ENCODE assay signal across 8 mouse cellular contexts in genomic region chr5:29479198-29479593, GRCm38 (mm10). TPM values are rescaled to one million over a fixed set of nuclear protein-coding genes. Genes with fewer than 3 reads are reported as not detected.
DNase-seq lines count a peak whose midpoint lies in the region; ATAC-seq and TF ChIP-seq lines count a peak whose summit lies in the region.

No protein-coding gene starts in this region.

- ATAC-seq in heart, postnatal 0 days (ENCODE audit: insufficient read depth, low read depth): peak; percentile 49; the same call in 1 of the 2 replicates
- ATAC-seq in kidney, embryonic 14.5 days (ENCODE audit: low FRiP score, low TSS enrichment): 0 out of 2 replicates have a peak, but pooled peaks have one; percentile 26
- ATAC-seq in inflammation-experienced regulatory T-cells, adult 6 months: no peak
- no peak for ATAC-seq in activated CD4-positive, CD25-positive, alpha-beta regulatory T cell, adult 4 months

- 2% methylated on average over 14 of the region's 14 CpGs for WGBS in heart, postnatal 0 days
- WGBS in kidney, embryonic 14.5 days: under 1% methylated on average over 14 of the region's 14 CpGs
- under 1% methylated on average over 14 of the region's 14 CpGs for WGBS in midbrain, embryonic 10.5 days

- peak; percentile 35 for DNase-seq in heart, postnatal 0 days (ENCODE audit: low spot score)
- DNase-seq in heart, adult 8-10 months (ENCODE audit: low spot score): no peak
- DNase-seq in embryo, embryonic 10 days (ENCODE audit: low spot score): peak; percentile 77
- DNase-seq in midbrain, embryonic 10.5 days (ENCODE audit: low spot score): peak; percentile 67
- DNase-seq in thymus, postnatal 25 days: no peak

- TF ChIP-seq EP300 in heart, postnatal 0 days (IDR thresholded peaks at IDR 0.05; ENCODE audit: low read depth): no peak

- H3K9ac ChIP-seq in heart, postnatal 0 days (replicated peaks; ENCODE audit: low read depth, low read length): no peak overlapping the region
- no peak overlapping the region for H3K9ac ChIP-seq in kidney, embryonic 14.5 days (ENCODE audit: low read depth, low read length)

- H3K4me1 ChIP-seq in heart, postnatal 0 days (ENCODE audit: control insufficient read depth, insufficient read depth): 0 out of 2 replicates have a peak, but pooled peaks cover 6% of the 10 kb centered on the region
- H3K4me1 ChIP-seq in kidney, embryonic 14.5 days (ENCODE audit: control insufficient read depth, insufficient read depth, low read length): peaks cover 12% of the 10 kb centered on the region
- H3K4me1 ChIP-seq in midbrain, embryonic 10.5 days: peaks cover 22% of the 10 kb centered on the region

- no peak overlapping the region for H3K27ac ChIP-seq in heart, postnatal 0 days (ENCODE audit: low read depth)
- H3K27ac ChIP-seq in kidney, embryonic 14.5 days (ENCODE audit: low read depth, low read length): no peak overlapping the region
- no peak overlapping the region for H3K27ac ChIP-seq in midbrain, embryonic 10.5 days (replicated peaks)

- peak; percentile 39 for TF ChIP-seq CTCF in heart, postnatal 0 days (IDR thresholded peaks at IDR 0.05; ENCODE audit: low read depth)

- no peaks in the 10 kb centered on the region for H3K9me3 ChIP-seq in heart, postnatal 0 days (replicated peaks; ENCODE audit: control insufficient read depth, low read length)
- no peaks in the 10 kb centered on the region for H3K9me3 ChIP-seq in kidney, embryonic 14.5 days (ENCODE audit: control insufficient read depth, low read length)
- no peaks in the 10 kb centered on the region for H3K9me3 ChIP-seq in midbrain, embryonic 10.5 days (replicated peaks)

- H3K27me3 ChIP-seq in heart, postnatal 0 days (ENCODE audit: control insufficient read depth, insufficient read depth, low read length): peaks cover 100% of the 10 kb centered on the region
- peaks cover 98% of the 10 kb centered on the region for H3K27me3 ChIP-seq in kidney, embryonic 14.5 days (ENCODE audit: control insufficient read depth, insufficient read depth, low read length)
- H3K27me3 ChIP-seq in midbrain, embryonic 10.5 days (ENCODE audit: low read depth, poor library complexity, severe bottlenecking): peaks cover 100% of the 10 kb centered on the region

- H3K4me3 ChIP-seq in heart, postnatal 0 days (ENCODE audit: low read depth, low read length): peak overlapping the region; percentile 42
- peak overlapping the region; percentile 35; the same call in 1 of the 2 replicates for H3K4me3 ChIP-seq in kidney, embryonic 14.5 days (ENCODE audit: low read length)
- no peak overlapping the region for H3K4me3 ChIP-seq in midbrain, embryonic 10.5 days

- H3K36me3 ChIP-seq in heart, postnatal 0 days (replicated peaks; ENCODE audit: control insufficient read depth, insufficient read depth, low read length): no peaks in the 10 kb centered on the region
- H3K36me3 ChIP-seq in kidney, embryonic 14.5 days (ENCODE audit: control insufficient read depth, insufficient read depth, low read length): no peaks in the 10 kb centered on the region
- H3K36me3 ChIP-seq in midbrain, embryonic 10.5 days: no peaks in the 10 kb centered on the region

- no peak overlapping the region for H3K4me2 ChIP-seq in heart, postnatal 0 days (ENCODE audit: low read depth, low read length)
- H3K4me2 ChIP-seq in kidney, embryonic 14.5 days (replicated peaks; ENCODE audit: low read depth, low read length): no peak overlapping the region

RNA-seq across cellular contexts. Expression of gene Mnx1, which starts 0.9 kb away (rescaled TPM):
- total RNA-seq in heart, postnatal 0 days (2014; rRNA removed; ENCODE audit: low replicate concordance): not detected in 2 replicates
- polyA plus RNA-seq in heart, postnatal 0 days (2015; fragmentation: Nextera tagmentation; extraction: Ambion mirVana): not detected in 2 replicates
- not detected for total RNA-seq in heart, adult 8-10 months (2022)
- polyA plus RNA-seq in kidney, embryonic 14.5 days (2014; fragmentation: Nextera tagmentation; extraction: Ambion mirVana): not detected in 2 replicates
- polyA plus RNA-seq in midbrain, embryonic 10.5 days (2016; fragmentation: Nextera tagmentation; extraction: Ambion mirVana): not detected in 2 replicates
- polyA plus RNA-seq in inflammation-experienced regulatory T-cells, adult 6 months (2017; shearing (Covaris generic)): not detected
- polyA plus RNA-seq in activated CD4-positive, CD25-positive, alpha-beta regulatory T cell, adult 4 months (2017; shearing (Covaris generic)): not detected

RNA-seq across cellular contexts. Expression of gene Nom1, which starts 44.7 kb away (rescaled TPM):
- total RNA-seq in heart, postnatal 0 days (2014; rRNA removed; ENCODE audit: low replicate concordance): 3.0 and 19.9 TPM in 2 replicates
- 11.0 and 12.4 TPM in 2 replicates for polyA plus RNA-seq in heart, postnatal 0 days (2015; fragmentation: Nextera tagmentation; extraction: Ambion mirVana)
- 10 to 100 TPM; 13.4 to 20.9 (median 16.2) TPM for total RNA-seq in heart, adult 8-10 months (2022)
- polyA plus RNA-seq in kidney, embryonic 14.5 days (2014; fragmentation: Nextera tagmentation; extraction: Ambion mirVana): 17.5 and 20.7 TPM in 2 replicates
- 27.7 and 33.7 TPM in 2 replicates for polyA plus RNA-seq in midbrain, embryonic 10.5 days (2016; fragmentation: Nextera tagmentation; extraction: Ambion mirVana)
- 10 to 100 TPM in 2 of 3 experiments, 1 to 10 TPM in 1; 7.8 to 14.4 (median 11.4) TPM for polyA plus RNA-seq in inflammation-experienced regulatory T-cells, adult 6 months (2017; shearing (Covaris generic))
- polyA plus RNA-seq in activated CD4-positive, CD25-positive, alpha-beta regulatory T cell, adult 4 months (2017; shearing (Covaris generic)): 10 to 100 TPM in 1 of 2 experiments, 1 to 10 TPM in 1; 9.2 to 11.9 TPM

Comparison
In these comparisons a context has a peak if more than half of its experiments do, and no peak if none do; other contexts are left out.
1. DNase-seq: peak in heart, postnatal 0 days (single experiment), embryo, embryonic 10 days (single experiment) and midbrain, embryonic 10.5 days (single experiment); none in heart, adult 8-10 months (single experiment) and thymus, postnatal 25 days (single experiment).
2. ATAC-seq: peak in heart, postnatal 0 days (single experiment) and kidney, embryonic 14.5 days (single experiment); none in inflammation-experienced regulatory T-cells, adult 6 months (single experiment) and activated CD4-positive, CD25-positive, alpha-beta regulatory T cell, adult 4 months (single experiment).